Comparison of ENCODE assay signal across 10 mouse cellular contexts in genomic region chr3:95652204-95652811, GRCm38 (mm10). TPM values are rescaled to one million over a fixed set of nuclear protein-coding genes. Genes with fewer than 3 reads are reported as not detected.
DNase-seq lines count a peak whose midpoint lies in the region; ATAC-seq and TF ChIP-seq lines count a peak whose summit lies in the region.
"Had no signal": no experiment of that assay in that cellular context is flagged by ENCODE, and none has a peak within 500 bp of the region (broad histone marks: within the 10 kb centered on the region; RNA-seq: fewer than 3 reads in every experiment).

No protein-coding gene starts in this region.

- TF ChIP-seq CTCF in E14TG2a.4 (conservative IDR thresholded peaks at IDR 0.05; ENCODE audit: low read length) = no peak; the same call in 1 of the 2 replicates
- peak; percentile 14; the same call in 1 of the 2 replicates for TF ChIP-seq CTCF in bone marrow, adult 2 months (IDR thresholded peaks at IDR 0.05; ENCODE audit: control insufficient read depth, insufficient read depth, low read length)

- H3K4me3 ChIP-seq in liver, embryonic 11.5 days (ENCODE audit: low read depth, low read length) = no peak overlapping the region
- H3K4me3 ChIP-seq in E14TG2a.4 (replicated peaks; ENCODE audit: low read length) = peak overlapping the region; percentile 70
- no peak overlapping the region for H3K4me3 ChIP-seq in bone marrow, adult 2 months (replicated peaks; ENCODE audit: control insufficient read depth, low read depth, low read length)
- no peak overlapping the region for H3K4me3 ChIP-seq in forebrain, embryonic 15.5 days

- H3K27me3 ChIP-seq in liver, embryonic 11.5 days (replicated peaks; ENCODE audit: control insufficient read depth, insufficient read depth, low read length) = no peaks in the 10 kb centered on the region
- no peaks in the 10 kb centered on the region for H3K27me3 ChIP-seq in E14TG2a.4 (ENCODE audit: insufficient read depth, low read length)
- H3K27me3 ChIP-seq in forebrain, embryonic 15.5 days = no peaks in the 10 kb centered on the region

- H3K36me3 ChIP-seq in liver, embryonic 11.5 days (ENCODE audit: control insufficient read depth, insufficient read depth, low read length) = no peaks in the 10 kb centered on the region
- H3K36me3 ChIP-seq in E14TG2a.4 (ENCODE audit: insufficient read depth, low read length) = peaks cover 7% of the 10 kb centered on the region; the same call in 1 of the 2 replicates
- no peaks in the 10 kb centered on the region for H3K36me3 ChIP-seq in forebrain, embryonic 15.5 days

- H3K27ac ChIP-seq in liver, embryonic 11.5 days (ENCODE audit: low read depth, low read length) = no peak overlapping the region
- peak overlapping the region; percentile 94 for H3K27ac ChIP-seq in bone marrow, adult 2 months (ENCODE audit: control insufficient read depth, insufficient read depth, low read depth, low read length, poor library complexity)
- H3K27ac ChIP-seq in forebrain, embryonic 15.5 days (replicated peaks) = no peak overlapping the region

- H3K9ac ChIP-seq in liver, embryonic 11.5 days (ENCODE audit: low read depth, low read length) = no peak overlapping the region
- H3K9ac ChIP-seq in forebrain, embryonic 15.5 days (replicated peaks) = no peak overlapping the region

- H3K4me1 ChIP-seq in liver, embryonic 11.5 days (replicated peaks; ENCODE audit: control insufficient read depth, insufficient read depth, low read length) = peaks cover 14% of the 10 kb centered on the region; the same call in 1 of the 2 replicates
- H3K4me1 ChIP-seq in E14TG2a.4 (replicated peaks; ENCODE audit: low read depth, low read length) = peaks cover 93% of the 10 kb centered on the region
- peaks cover 8% of the 10 kb centered on the region; the same call in 1 of the 2 replicates for H3K4me1 ChIP-seq in bone marrow, adult 2 months (ENCODE audit: control insufficient read depth, insufficient read depth, low read length)
- H3K4me1 ChIP-seq in forebrain, embryonic 15.5 days = no peaks in the 10 kb centered on the region

- H3K4me2 ChIP-seq in liver, embryonic 11.5 days = no peak overlapping the region
- H3K4me2 ChIP-seq in forebrain, embryonic 15.5 days (replicated peaks) = no peak overlapping the region

- H3K9me3 ChIP-seq in liver, embryonic 11.5 days (ENCODE audit: control insufficient read depth, low read length) = no peaks in the 10 kb centered on the region
- no peaks in the 10 kb centered on the region for H3K9me3 ChIP-seq in E14TG2a.4 (ENCODE audit: low read length)
- no peaks in the 10 kb centered on the region for H3K9me3 ChIP-seq in forebrain, embryonic 15.5 days

- DNase-seq in liver, embryonic 11.5 days (ENCODE audit: low spot score) = no peak
- DNase-seq in liver = no peak
- DNase-seq in urinary bladder, postnatal 14 days (ENCODE audit: low spot score) = no peak
- no peak for DNase-seq in layer of hippocampus, postnatal 25 days (ENCODE audit: extremely low spot score in 1 of 2, low spot score in 1 of 2)
- DNase-seq: adrenal gland, adult 2 months; cerebellum, postnatal 25 days had no signal

- 67% methylated on average over 7 of the region's 7 CpGs for WGBS in liver, embryonic 11.5 days
- whole genome bisulfite sequencing in bone marrow, adult 2 months = 13% methylated on average over 7 of the region's 7 CpGs
- 60% methylated on average over 7 of the region's 7 CpGs for WGBS in forebrain, embryonic 15.5 days

- no peak for TF ChIP-seq POLR2A in bone marrow, adult 2 months (IDR thresholded peaks at IDR 0.05; ENCODE audit: borderline replicate concordance, control insufficient read depth, low read depth, low read length)

- ATAC-seq in liver, embryonic 11.5 days (replicated peaks; ENCODE audit: low FRiP score) = peak; percentile 32; the same call in 1 of the 2 replicates
- ATAC-seq in megakaryocyte progenitor cell, adult 5-6 weeks (replicated peaks; ENCODE audit: poor library complexity) = peak; percentile 50
- ATAC-seq in forebrain, embryonic 15.5 days (replicated peaks) = no peak

RNA-seq across cellular contexts. Expression of gene Mcl1, which starts 6.3 kb away (rescaled TPM):
- polyA plus RNA-seq in liver, embryonic 11.5 days (2014; fragmentation: Nextera tagmentation; extraction: Ambion mirVana) = 52.2 and 57.7 TPM in 2 replicates
- 88.8 and 134 TPM in 2 replicates for polyA plus RNA-seq in bone marrow, adult 2 months (2011; ENCODE audit: insufficient read depth, insufficient read length, low replicate concordance, missing spikeins)
- total RNA-seq in megakaryocyte progenitor cell, adult 5-6 weeks (2015) = 154 and 191 TPM in 2 replicates
- 131 and 135 TPM in 2 replicates for total RNA-seq in megakaryocyte progenitor cell, adult 5-6 weeks (2017)
- 10 to 100 TPM; 54.6 to 61.6 TPM for total RNA-seq in layer of hippocampus, postnatal 25 days (2021)
- 48.1 and 52.4 TPM in 2 replicates for polyA plus RNA-seq in forebrain, embryonic 15.5 days (2015; fragmentation: Nextera tagmentation; extraction: Ambion mirVana)

RNA-seq across cellular contexts. Expression of gene Ensa, which starts 27.5 kb away (rescaled TPM):
- polyA plus RNA-seq in liver, embryonic 11.5 days (2014; fragmentation: Nextera tagmentation; extraction: Ambion mirVana) = 51.3 and 55.8 TPM in 2 replicates
- polyA plus RNA-seq in bone marrow, adult 2 months (2011; ENCODE audit: insufficient read depth, insufficient read length, low replicate concordance, missing spikeins) = 29.3 and 36.2 TPM in 2 replicates
- 32.6 and 37.1 TPM in 2 replicates for total RNA-seq in megakaryocyte progenitor cell, adult 5-6 weeks (2015)
- total RNA-seq in megakaryocyte progenitor cell, adult 5-6 weeks (2017) = 49.7 and 66.8 TPM in 2 replicates
- 100 to 1,000 TPM; 298 to 321 TPM for total RNA-seq in layer of hippocampus, postnatal 25 days (2021)
- polyA plus RNA-seq in forebrain, embryonic 15.5 days (2015; fragmentation: Nextera tagmentation; extraction: Ambion mirVana) = 112 and 121 TPM in 2 replicates

RNA-seq across cellular contexts. Expression of gene Adamtsl4, which starts 35.4 kb away (rescaled TPM):
- polyA plus RNA-seq in liver, embryonic 11.5 days (2014; fragmentation: Nextera tagmentation; extraction: Ambion mirVana) = 0.38 and 1.2 TPM in 2 replicates
- polyA plus RNA-seq in bone marrow, adult 2 months (2011; ENCODE audit: insufficient read depth, insufficient read length, low replicate concordance, missing spikeins) = 1.9 and 2.7 TPM in 2 replicates
- total RNA-seq in megakaryocyte progenitor cell, adult 5-6 weeks (2015) = 0.17 and 1.4 TPM in 2 replicates
- total RNA-seq in megakaryocyte progenitor cell, adult 5-6 weeks (2017) = 0.33 TPM in 1 of 2 replicates, not detected in the other
- 1 to 10 TPM; 3.7 to 4.0 TPM for total RNA-seq in layer of hippocampus, postnatal 25 days (2021)
- polyA plus RNA-seq in forebrain, embryonic 15.5 days (2015; fragmentation: Nextera tagmentation; extraction: Ambion mirVana) = 0.45 and 0.56 TPM in 2 replicates
